Mouse (Mus musculus): ENCODE results near the gene Ccdc113.

Gene Ccdc113

GRCm38 (mm10) chr8:95607210-95607609 is 73.3 kb downstream of the Ccdc113 start:
- DNase-seq = no peak
